Mouse (Mus musculus) embryo, embryonic 11 days (tissue): ENCODE data around the gene Washc4.

ENCODE experiments used
- DNase-seq: peaks from one replicate; pipeline ENCODE4 v3.0.0-alpha.2; 2015

Washc4 gene

DNA sequence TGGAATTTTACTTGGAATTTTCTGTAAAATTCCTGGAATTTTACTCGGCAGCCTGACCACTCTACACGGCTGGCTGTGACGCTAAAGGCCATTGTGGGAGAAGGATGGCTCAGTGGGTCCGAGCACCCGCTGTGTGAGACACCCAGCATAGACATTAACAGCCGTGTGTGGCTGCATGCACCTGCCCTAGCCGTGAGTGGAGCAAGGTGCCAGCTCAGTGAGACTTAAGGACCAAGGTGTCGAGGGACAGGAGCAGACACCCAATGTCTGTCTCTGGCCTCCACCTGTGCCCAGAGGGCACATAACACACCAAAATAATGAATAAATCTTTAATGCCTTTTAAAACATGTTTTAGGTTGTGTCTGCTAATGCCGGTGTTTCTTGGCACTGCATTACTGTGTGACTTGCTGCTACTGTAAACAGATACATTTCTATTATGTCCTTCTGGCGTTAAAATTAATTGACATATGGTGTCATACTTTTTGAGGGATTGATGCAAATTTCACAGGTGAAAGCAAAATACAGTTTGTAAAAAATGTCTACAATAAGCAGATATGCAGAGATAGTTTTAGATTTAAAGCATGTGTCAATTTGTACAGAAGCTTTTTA, 60.5 kb downstream of the Washc4 start:
- DNase-seq = no peak

DNA sequence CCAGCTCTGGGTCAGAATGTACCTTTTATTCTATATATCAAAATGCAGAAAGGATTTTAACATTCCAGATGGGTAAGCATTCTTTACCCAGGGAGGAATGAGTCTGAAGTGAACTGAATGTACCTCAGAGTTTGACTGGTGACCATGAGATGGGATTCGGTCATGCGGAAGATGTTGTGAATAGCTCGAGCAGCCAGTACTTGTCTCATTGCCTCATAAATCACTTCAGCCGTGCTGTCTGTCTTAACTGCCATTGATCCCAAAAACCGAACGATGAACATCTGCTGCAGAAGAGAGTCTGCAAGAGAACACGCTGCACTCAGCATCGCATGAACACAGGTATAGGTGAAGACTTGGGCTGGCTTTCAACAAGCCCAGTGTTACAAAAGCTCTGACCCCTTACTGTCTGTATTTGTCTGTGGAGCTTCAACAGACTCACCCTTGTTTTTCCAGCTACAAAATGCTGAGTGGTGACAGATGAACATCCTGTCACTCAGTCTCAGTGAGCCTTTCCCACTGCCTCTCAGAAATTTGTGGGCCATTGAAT, 62.2 kb downstream of the Washc4 start:
- DNase-seq = peak; percentile 46

- no peak for DNase-seq
These were observed 63.6 kb downstream of the Washc4 start for GRCm38 (mm10) chr10:83607111-83607510.

DNA sequence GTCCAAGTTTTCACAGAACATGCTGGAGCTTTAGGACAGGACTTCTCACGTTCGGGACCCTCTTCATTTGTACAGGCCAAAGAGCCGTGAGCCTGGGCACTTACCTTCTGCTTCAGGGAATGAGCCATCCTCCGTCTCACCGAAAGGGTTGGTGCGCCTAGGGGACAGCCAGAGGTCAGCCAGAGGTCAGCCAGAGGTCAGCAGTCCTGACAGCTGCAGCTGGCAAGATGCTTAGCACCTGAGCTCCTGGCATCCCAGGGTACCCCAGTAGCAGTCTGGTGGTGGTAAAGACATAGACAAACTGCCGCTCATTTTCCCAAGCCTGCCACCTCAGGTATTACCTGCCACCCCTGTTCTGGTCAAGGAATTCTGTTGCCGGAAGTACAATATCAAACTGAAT, 65.0 kb downstream of the Washc4 start:
- DNase-seq = no peak

DNA sequence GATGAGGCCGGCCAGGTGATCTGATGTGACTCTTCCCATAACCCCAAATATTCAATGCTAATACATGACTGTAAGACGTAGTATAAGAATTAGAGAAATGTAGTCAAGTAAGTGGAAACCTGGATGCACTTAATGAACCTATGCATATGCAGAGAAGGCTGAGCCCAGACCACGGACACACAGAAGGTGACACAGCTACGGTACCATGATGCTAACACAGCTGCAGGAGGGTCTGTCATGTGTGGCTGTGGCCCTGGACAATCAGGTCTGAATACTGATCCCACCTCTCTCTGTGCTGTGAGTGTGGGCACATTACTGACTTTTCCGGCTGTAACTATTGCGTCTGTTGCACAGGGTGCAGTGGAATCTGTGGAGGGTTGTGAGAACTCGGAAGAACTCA, 67.0 kb downstream of the Washc4 start:
- DNase-seq = no peak

DNA sequence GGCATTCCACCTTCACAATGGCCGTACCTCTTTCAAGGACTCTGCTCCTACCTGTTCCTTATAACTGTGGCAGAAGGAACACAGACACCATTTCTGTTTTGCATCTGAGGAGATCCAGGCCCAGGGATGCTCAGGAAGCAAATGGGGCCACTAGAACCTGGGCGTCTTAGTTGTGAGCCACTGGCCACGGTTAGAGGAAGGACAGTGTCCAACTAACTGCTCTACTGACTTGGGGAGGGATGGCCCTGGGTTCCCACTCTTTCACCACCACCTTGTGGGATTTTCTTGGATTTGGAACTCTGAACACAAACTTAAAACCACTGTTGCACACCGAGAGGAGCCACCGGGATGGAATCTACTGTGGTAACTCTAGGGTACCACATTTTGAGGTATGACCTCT, 68.3 kb downstream of the Washc4 start:
- DNase-seq = no peak

- DNase-seq = no peak
These were observed 69.2 kb downstream of the Washc4 start for GRCm38 (mm10) chr10:83612648-83613215.

GRCm38 (mm10) chr10:83617366-83617765, 73.8 kb downstream of the Washc4 start:
- DNase-seq = peak; percentile 65

DNA sequence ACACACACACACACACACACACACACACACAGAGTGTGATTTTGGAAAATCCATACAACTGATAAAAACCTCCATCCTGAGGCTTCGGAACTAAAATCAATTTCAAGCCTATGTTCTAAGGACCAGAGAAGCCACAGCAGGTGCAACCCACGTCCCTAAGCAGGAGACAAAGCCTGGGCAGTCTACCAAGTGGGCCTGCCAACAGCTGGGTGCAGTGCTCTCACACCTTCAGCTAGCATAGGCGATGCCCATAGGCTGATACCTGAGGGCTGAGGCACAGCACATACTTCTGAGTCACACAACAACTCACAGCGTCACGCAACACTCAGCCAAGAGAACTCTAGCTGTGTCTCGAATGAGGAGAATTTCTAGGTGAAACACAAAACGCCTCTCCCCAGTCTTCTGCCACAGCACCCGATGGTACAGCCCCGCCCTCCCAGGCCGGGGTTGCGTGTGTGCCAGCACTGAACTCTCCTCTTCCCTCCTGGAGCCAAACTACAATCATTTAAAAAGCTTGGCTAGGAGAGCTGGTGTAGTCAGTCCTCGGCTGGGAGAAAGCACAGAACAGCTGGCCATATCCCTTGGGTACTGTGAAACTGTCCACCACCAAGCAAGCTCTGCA, 75.4 kb downstream of the Washc4 start:
- DNase-seq = no peak

GRCm38 (mm10) chr10:83620350-83621055, 77.0 kb downstream of the Washc4 start:
- no peak for DNase-seq

DNA sequence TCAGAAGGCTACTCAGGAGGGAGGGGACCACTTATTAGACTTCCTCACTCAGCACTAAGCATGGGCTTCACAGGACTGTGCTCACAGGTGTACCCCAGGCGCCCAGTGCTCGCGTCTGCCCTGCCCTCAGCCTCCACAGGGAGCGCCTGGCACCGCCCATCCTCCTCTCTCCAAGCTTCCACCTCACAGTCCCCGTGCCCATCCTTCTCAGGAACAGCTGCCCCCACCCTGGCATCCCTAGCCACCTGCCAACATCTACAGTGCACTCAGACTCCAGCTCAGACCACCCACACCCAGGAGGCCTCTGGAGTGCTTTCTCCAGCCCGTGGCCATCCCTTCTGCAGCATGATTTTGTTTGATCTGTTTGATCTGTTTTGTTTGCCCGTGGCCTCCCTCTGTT, 80.5 kb downstream of the Washc4 start:
- no peak for DNase-seq

GRCm38 (mm10) chr10:83624841-83625240, 81.3 kb downstream of the Washc4 start:
- DNase-seq = no peak

DNA sequence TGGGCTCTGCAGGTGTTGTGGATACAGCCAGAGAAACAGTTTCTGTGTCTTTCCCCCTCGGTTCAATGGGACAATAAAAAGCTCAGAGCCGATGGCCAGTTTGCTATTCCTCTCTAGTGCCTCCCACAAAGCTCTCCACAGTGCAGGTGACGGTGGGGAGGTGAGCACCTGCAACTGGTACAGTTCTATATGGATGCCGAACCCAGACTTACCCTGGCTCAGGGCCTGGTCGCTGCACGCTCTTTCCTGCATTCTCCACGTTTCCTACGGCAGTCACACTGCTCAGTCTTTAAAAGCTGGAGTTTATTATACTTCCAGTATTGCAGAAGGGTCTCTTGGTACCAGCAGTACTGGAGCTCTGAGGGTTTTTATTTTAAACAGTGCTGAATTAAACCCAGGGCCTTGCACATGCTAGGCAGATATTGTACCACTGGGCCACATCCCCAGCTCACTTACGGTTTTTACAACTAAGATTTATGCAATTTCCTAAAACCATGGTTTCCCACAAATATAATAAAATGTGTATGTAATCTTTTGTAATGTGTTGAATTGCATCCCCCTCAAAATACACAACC, 83.6 kb downstream of the Washc4 start:
- no peak for DNase-seq

GRCm38 (mm10) chr10:83628241-83628640, 84.7 kb downstream of the Washc4 start:
- DNase-seq = no peak

- no peak for DNase-seq
These were observed 85.7 kb downstream of the Washc4 start for GRCm38 (mm10) chr10:83629190-83629781.

DNA sequence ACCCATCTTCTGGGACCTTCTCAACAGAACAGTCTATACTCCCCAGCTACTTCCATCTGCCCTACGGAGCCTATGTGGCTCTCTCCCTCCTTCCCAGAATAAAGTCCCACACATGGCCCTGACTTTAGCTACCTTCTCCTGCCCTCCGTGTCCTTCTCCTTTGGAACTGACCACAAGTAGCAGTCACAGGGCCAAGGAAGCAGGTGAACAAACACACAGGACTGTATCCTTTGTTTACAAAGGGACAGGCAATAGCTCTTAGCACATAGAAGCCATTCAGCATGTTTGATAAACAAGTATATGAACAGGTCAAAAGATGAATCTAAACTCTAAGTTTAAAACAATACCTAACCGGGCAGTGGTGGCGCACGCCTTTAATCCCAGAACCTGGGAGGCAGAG, 86.3 kb downstream of the Washc4 start:
- no peak for DNase-seq

DNA sequence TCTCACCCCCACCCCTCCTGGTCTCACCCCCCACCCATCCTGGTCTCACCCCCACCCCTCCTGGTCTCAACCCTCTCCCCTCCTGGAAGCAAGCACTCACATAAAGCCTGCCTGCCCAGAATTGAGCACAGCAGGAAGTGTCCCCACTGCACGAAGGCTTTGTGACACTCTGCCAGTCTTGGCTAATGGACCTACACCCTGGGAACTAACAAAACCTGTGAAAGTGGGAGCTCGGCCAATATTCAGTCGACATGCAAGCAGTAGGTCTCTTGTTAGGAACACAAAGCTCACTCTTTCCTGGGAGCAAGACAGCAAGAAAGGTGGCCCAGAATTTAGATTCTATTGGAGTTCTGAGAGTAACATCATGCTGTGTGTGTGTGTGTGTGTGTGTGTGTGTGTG, 87.3 kb downstream of the Washc4 start:
- DNase-seq = no peak

DNA sequence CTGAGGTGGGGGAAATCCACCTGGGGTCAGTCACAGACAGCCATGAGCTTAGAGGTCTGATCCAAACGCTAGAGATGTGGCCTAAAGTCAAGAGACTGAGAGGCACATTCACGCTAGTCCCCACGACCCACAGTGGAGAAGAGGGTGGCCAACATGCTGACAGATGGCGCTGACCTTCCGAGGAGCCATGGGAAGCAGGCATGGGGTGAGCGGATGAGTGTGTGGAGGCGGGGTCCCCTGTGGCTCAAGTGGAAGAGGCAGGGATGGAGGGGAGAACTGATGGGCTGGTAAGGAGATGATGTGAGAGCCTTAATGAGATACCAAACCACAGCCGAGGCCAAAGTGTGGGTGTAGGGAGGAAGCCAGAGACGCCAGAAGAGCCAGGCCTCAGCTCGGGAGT, 88.2 kb downstream of the Washc4 start:
- no peak for DNase-seq

DNA sequence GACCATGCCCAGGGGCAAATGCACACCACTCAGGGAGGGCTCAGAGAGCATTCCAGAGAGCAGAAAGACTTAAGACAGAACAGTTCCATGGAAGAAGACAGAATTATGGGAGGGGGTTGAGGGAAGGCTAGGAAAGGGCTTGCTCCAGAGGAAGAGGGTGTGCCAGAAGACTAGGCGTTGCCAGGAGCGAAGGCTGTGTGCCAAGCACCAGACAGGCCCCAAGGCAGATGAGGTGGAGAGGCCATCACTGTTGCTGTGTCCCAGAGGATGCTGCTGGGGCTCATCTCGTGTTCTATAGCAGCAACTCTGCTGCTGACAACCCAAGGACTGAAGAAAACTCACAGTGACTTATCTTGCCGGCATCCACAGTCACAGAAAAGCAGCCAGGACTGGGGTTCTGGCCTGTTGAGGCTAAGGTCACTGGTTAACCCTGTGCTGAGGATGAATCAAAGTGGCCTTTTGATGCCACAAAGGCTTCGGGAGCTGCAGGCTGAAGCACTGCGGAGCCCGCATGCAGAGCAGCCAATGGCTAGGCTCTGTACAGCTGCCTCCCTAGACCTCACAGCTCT, 89.3 kb downstream of the Washc4 start:
- no peak for DNase-seq

- DNase-seq = peak; percentile 76
These were observed 90.9 kb downstream of the Washc4 start for GRCm38 (mm10) chr10:83634461-83634860.

DNA sequence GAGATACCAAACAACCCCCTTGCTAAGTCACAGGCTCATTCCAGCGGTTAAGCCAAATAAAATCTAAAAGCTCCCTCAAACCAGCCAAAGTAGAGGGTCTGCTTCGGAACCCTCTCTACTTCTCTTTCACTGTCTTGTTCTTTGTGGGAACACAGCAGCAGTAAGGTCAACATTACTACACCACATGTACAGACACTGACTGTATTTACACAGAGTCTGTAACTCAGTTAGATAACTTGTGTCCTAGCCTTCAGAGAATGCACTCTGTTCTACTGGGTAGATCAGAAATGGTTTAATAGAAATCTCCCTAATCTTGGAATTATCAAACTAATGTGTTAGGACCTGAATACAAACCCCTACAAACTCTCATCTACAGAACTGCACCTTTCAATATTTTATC, 92.6 kb downstream of the Washc4 start:
- no peak for DNase-seq

GRCm38 (mm10) chr10:83637295-83637694, 93.7 kb downstream of the Washc4 start:
- DNase-seq = peak; percentile 45
